Mouse (Mus musculus): ENCODE data around the gene Eml5. TPM values are rescaled to one million over a fixed set of nuclear protein-coding genes. Genes with fewer than 3 reads are reported as not detected.

Gene Eml5
- polyA plus RNA-seq, 1 experiment: 46.6 TPM

- no peaks in the 10 kb centered on the region for H3K4me1 ChIP-seq (ENCODE audit: control insufficient read depth, insufficient read depth, low read length)
- no peak for TF ChIP-seq POLR2A (IDR thresholded peaks at IDR 0.05; ENCODE audit: insufficient read depth, low read length)
- TF ChIP-seq CTCF (IDR thresholded peaks at IDR 0.05; ENCODE audit: low read depth, low read length): no peak
- no peak for TF ChIP-seq EP300 (IDR thresholded peaks at IDR 0.05; ENCODE audit: insufficient read depth, low read depth, low read length)
- H3K27me3 ChIP-seq (ENCODE audit: control insufficient read depth, insufficient read depth, low read length, poor library complexity, severe bottlenecking): no peaks in the 10 kb centered on the region
- H3K4me3 ChIP-seq (ENCODE audit: low read depth, low read length): no peak overlapping the region
- no peaks in the 10 kb centered on the region for H3K9me3 ChIP-seq (replicated peaks; ENCODE audit: control insufficient read depth, insufficient read depth, low read length, poor library complexity, severe bottlenecking)
- H3K36me3 ChIP-seq (ENCODE audit: control insufficient read depth, insufficient read depth, low read length, poor library complexity, severe bottlenecking): peaks cover 65% of the 10 kb centered on the region
- H3K27ac ChIP-seq (ENCODE audit: insufficient read depth, low read length): no peak overlapping the region
- H3K9ac ChIP-seq (ENCODE audit: low read depth, poor library complexity, severe bottlenecking): no peak overlapping the region
Observed at GRCm38 (mm10) chr12:98759700-98760099, 141.6 kb downstream of the Eml5 start.

- peaks cover 56% of the 10 kb centered on the region for H3K36me3 ChIP-seq (ENCODE audit: control insufficient read depth, insufficient read depth, low read length, poor library complexity, severe bottlenecking)
- TF ChIP-seq EP300 (IDR thresholded peaks at IDR 0.05; ENCODE audit: insufficient read depth, low read depth, low read length) (no peak), CTCF (IDR thresholded peaks at IDR 0.05; ENCODE audit: low read depth, low read length) (no peak), POLR2A (IDR thresholded peaks at IDR 0.05; ENCODE audit: insufficient read depth, low read length) (no peak)
- H3K9me3 ChIP-seq (replicated peaks; ENCODE audit: control insufficient read depth, insufficient read depth, low read length, poor library complexity, severe bottlenecking): no peaks in the 10 kb centered on the region
- no peak overlapping the region for H3K4me3 ChIP-seq (ENCODE audit: low read depth, low read length)
- H3K27ac ChIP-seq (ENCODE audit: insufficient read depth, low read length): no peak overlapping the region
- no peaks in the 10 kb centered on the region for H3K4me1 ChIP-seq (ENCODE audit: control insufficient read depth, insufficient read depth, low read length)
- no peaks in the 10 kb centered on the region for H3K27me3 ChIP-seq (ENCODE audit: control insufficient read depth, insufficient read depth, low read length, poor library complexity, severe bottlenecking)
- no peak overlapping the region for H3K9ac ChIP-seq (ENCODE audit: low read depth, poor library complexity, severe bottlenecking)
Observed at GRCm38 (mm10) chr12:98757636-98758035, 143.6 kb downstream of the Eml5 start.

- peak overlapping the region; percentile 97 for H3K9ac ChIP-seq (ENCODE audit: low read depth, poor library complexity, severe bottlenecking)
- no peaks in the 10 kb centered on the region for H3K4me1 ChIP-seq (ENCODE audit: control insufficient read depth, insufficient read depth, low read length)
- TF ChIP-seq POLR2A (IDR thresholded peaks at IDR 0.05; ENCODE audit: insufficient read depth, low read length) (no peak), CTCF (IDR thresholded peaks at IDR 0.05; ENCODE audit: low read depth, low read length) (no peak), EP300 (IDR thresholded peaks at IDR 0.05; ENCODE audit: insufficient read depth, low read depth, low read length) (no peak)
- peak overlapping the region; percentile 90 for H3K4me3 ChIP-seq (ENCODE audit: low read depth, low read length)
- H3K27ac ChIP-seq (ENCODE audit: insufficient read depth, low read length): peak overlapping the region; percentile 38; the same call in 1 of the 2 replicates
- no peaks in the 10 kb centered on the region for H3K9me3 ChIP-seq (replicated peaks; ENCODE audit: control insufficient read depth, insufficient read depth, low read length, poor library complexity, severe bottlenecking)
- peaks cover 4% of the 10 kb centered on the region for H3K36me3 ChIP-seq (ENCODE audit: control insufficient read depth, insufficient read depth, low read length, poor library complexity, severe bottlenecking)
- no peaks in the 10 kb centered on the region for H3K27me3 ChIP-seq (ENCODE audit: control insufficient read depth, insufficient read depth, low read length, poor library complexity, severe bottlenecking)
Observed at GRCm38 (mm10) chr12:98747380-98747753, 153.9 kb downstream of the Eml5 start.

GRCm38 (mm10) chr12:98746746-98747379 is 154.4 kb downstream of the Eml5 start, which contains the start of gene Zc3h14:
Zc3h14 (plus strand) TSS chr12:98746964.
- no peaks in the 10 kb centered on the region for H3K9me3 ChIP-seq (replicated peaks; ENCODE audit: control insufficient read depth, insufficient read depth, low read length, poor library complexity, severe bottlenecking)
- H3K27me3 ChIP-seq (ENCODE audit: control insufficient read depth, insufficient read depth, low read length, poor library complexity, severe bottlenecking): no peaks in the 10 kb centered on the region
- peak within 1 kb of the TSS; percentile 97 for H3K9ac ChIP-seq (ENCODE audit: low read depth, poor library complexity, severe bottlenecking)
- TF ChIP-seq POLR2A (IDR thresholded peaks at IDR 0.05; ENCODE audit: insufficient read depth, low read length) (peak; percentile 13), EP300 (IDR thresholded peaks at IDR 0.05; ENCODE audit: insufficient read depth, low read depth, low read length) (no peak), CTCF (IDR thresholded peaks at IDR 0.05; ENCODE audit: low read depth, low read length) (peak; percentile 62)
- no peaks in the 10 kb centered on the region for H3K4me1 ChIP-seq (ENCODE audit: control insufficient read depth, insufficient read depth, low read length)
- peak within 1 kb of the TSS; percentile 38; the same call in 1 of the 2 replicates for H3K27ac ChIP-seq (ENCODE audit: insufficient read depth, low read length)
- peak within 1 kb of the TSS; percentile 90 for H3K4me3 ChIP-seq (ENCODE audit: low read depth, low read length)
- peaks cover 4% of the 10 kb centered on the region for H3K36me3 ChIP-seq (ENCODE audit: control insufficient read depth, insufficient read depth, low read length, poor library complexity, severe bottlenecking)

GRCm38 (mm10) chr12:98746131-98746530 is 155.2 kb downstream of the Eml5 start:
- no peaks in the 10 kb centered on the region for H3K27me3 ChIP-seq (ENCODE audit: control insufficient read depth, insufficient read depth, low read length, poor library complexity, severe bottlenecking)
- H3K4me1 ChIP-seq (ENCODE audit: control insufficient read depth, insufficient read depth, low read length): no peaks in the 10 kb centered on the region
- H3K36me3 ChIP-seq (ENCODE audit: control insufficient read depth, insufficient read depth, low read length, poor library complexity, severe bottlenecking): peaks cover 4% of the 10 kb centered on the region
- no peak overlapping the region for H3K27ac ChIP-seq (ENCODE audit: insufficient read depth, low read length)
- peak; percentile 85 for TF ChIP-seq CTCF (IDR thresholded peaks at IDR 0.05; ENCODE audit: low read depth, low read length)
- TF ChIP-seq EP300 (IDR thresholded peaks at IDR 0.05; ENCODE audit: insufficient read depth, low read depth, low read length): no peak
- H3K9me3 ChIP-seq (replicated peaks; ENCODE audit: control insufficient read depth, insufficient read depth, low read length, poor library complexity, severe bottlenecking): no peaks in the 10 kb centered on the region
- no peak overlapping the region for H3K9ac ChIP-seq (ENCODE audit: low read depth, poor library complexity, severe bottlenecking)
- no peak overlapping the region for H3K4me3 ChIP-seq (ENCODE audit: low read depth, low read length)

- Histone ChIP-seq H3K36me3 (ENCODE audit: control insufficient read depth, insufficient read depth, low read length, poor library complexity, severe bottlenecking) (peaks cover 3% of the 10 kb centered on the region), H3K4me3 (ENCODE audit: low read depth, low read length) (no peak overlapping the region), H3K4me1 (ENCODE audit: control insufficient read depth, insufficient read depth, low read length) (no peaks in the 10 kb centered on the region), H3K27ac (ENCODE audit: insufficient read depth, low read length) (no peak overlapping the region), H3K9me3 (replicated peaks; ENCODE audit: control insufficient read depth, insufficient read depth, low read length, poor library complexity, severe bottlenecking) (no peaks in the 10 kb centered on the region), H3K27me3 (ENCODE audit: control insufficient read depth, insufficient read depth, low read length, poor library complexity, severe bottlenecking) (no peaks in the 10 kb centered on the region), H3K9ac (ENCODE audit: low read depth, poor library complexity, severe bottlenecking) (no peak overlapping the region)
- TF ChIP-seq EP300 (IDR thresholded peaks at IDR 0.05; ENCODE audit: insufficient read depth, low read depth, low read length) (no peak), POLR2A (IDR thresholded peaks at IDR 0.05; ENCODE audit: insufficient read depth, low read length) (no peak), CTCF (IDR thresholded peaks at IDR 0.05; ENCODE audit: low read depth, low read length) (no peak)
Observed at GRCm38 (mm10) chr12:98745626-98746025, 155.7 kb downstream of the Eml5 start.

Data from ES-Bruce4 (cell line).